Mouse (Mus musculus) G1E (cell line): ENCODE data around the gene Cradd.

Experiments
- CTCF ChIP-seq: IDR thresholded peaks from 2 replicates; pipeline ENCODE4 v1.5.1; 2012; ENCODE audit warnings: low read depth, low read length, inconsistent platforms, mixed read lengths
- GATA1 ChIP-seq: IDR thresholded peaks from 2 replicates; pipeline ENCODE4 v1.6.1; 2012; ENCODE audit warnings: borderline replicate concordance, low read length, inconsistent platforms, mixed read lengths
- GATA2 ChIP-seq: IDR thresholded peaks from 2 replicates; pipeline ENCODE4 v1.6.1; 2012; ENCODE audit warnings: low read depth, low read length, inconsistent platforms, borderline replicate concordance
- POLR2AphosphoS5 ChIP-seq: IDR thresholded peaks from 2 replicates; pipeline ENCODE4 v1.6.1; 2012; ENCODE audit warnings: low read depth, low read length, inconsistent platforms; ENCODE audit not compliant: insufficient replicate concordance
- TAL1 ChIP-seq: conservative IDR thresholded peaks from 2 replicates; pipeline ENCODE4 v1.6.1; 2012; ENCODE audit warnings: low read depth, low read length, inconsistent platforms, mixed read lengths

- TF ChIP-seq CTCF (no peak), TAL1 (no peak), GATA2 (no peak), GATA1 (no peak), POLR2AphosphoS5 (no peak)
Measured at GRCm38 (mm10) chr10:95288206-95288605, 35.7 kb downstream of the Cradd start.
